Mouse (Mus musculus) lung, adult 18-20 months (tissue): Measurements from ENCODE around the gene Thrb.

Experiments
- DNase-seq, 2 experiments: peaks; one replicate each; pipeline ENCODE4 v3.0.0; 2022; ENCODE audit warnings: mixed read lengths in 2 of 2

The Thrb gene

DNA sequence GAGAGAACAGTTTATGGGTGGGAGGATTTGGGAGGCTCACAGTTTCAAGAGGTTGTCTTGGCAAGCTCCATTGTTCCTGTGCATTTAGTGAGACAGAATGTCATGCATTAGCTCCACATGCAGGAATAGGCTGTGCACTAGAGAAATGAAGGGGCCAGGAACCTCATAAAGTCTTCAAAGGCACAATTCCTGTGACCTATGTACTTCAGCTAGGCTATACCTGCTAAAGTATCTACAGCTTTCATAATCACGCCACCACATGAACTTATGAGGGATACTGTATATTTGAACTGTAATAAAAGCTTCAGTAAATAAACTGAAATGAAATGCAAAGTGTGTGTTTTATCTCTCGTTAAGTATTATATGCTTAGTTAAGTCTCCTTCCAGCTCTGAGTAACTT, 59.4 kb downstream of the Thrb start:
- no peak for DNase-seq

DNA sequence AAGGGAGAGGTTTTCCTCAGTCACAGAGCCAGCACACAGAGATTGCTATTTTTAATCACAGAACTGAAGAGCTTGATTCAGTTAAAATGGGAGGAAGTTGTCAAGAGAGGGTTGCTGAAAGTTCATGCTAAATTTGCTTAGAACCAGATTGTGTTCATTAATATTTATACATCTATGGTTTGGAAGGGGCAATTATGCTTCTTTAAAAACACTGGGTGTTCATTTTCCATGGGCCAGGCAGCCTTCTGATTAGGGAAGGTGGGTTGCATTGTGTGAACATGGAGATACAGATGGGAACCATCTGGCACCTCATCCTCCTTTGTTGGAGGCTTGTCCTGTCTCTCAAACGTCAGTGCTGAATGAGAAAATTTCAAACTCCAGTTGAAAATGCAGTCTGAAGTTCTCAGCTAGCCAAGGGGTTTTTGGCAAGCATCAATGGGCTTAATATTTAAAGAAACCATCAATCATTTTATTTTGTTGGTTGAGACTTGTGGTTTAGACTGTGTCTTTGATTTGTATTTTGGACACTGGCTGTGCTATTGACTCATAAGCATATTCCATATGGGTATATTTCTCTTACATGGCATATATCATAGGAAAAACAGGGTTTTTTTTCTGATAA, 62.9 kb downstream of the Thrb start:
- DNase-seq = no peak

- DNase-seq = no peak
These were observed 64.5 kb downstream of the Thrb start for GRCm38 (mm10) chr14:17724577-17724976.

DNA sequence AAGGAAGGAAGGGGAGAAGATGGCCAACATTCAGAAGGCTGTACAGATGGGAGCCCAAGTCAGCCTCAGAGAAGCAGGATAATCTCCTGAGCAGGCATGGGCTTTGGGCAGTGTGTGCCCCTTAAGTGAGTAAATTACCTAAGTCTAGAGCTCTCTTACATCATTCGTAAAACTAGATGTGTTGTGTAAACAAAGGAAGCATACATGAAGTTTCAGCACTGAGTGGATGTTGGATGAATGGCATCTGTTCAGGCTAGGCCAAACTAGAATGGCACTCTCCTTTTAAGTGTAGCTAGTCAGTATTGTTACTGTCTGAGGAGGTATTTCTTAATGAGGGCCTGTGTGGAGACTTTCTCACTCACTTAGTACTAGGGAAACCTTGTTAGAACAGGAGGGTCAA, 66.8 kb downstream of the Thrb start:
- no peak for DNase-seq

- no peak for DNase-seq
These were observed 67.8 kb downstream of the Thrb start for GRCm38 (mm10) chr14:17727878-17728277.

- DNase-seq = no peak
These were observed 68.8 kb downstream of the Thrb start for GRCm38 (mm10) chr14:17728889-17729288.

DNA sequence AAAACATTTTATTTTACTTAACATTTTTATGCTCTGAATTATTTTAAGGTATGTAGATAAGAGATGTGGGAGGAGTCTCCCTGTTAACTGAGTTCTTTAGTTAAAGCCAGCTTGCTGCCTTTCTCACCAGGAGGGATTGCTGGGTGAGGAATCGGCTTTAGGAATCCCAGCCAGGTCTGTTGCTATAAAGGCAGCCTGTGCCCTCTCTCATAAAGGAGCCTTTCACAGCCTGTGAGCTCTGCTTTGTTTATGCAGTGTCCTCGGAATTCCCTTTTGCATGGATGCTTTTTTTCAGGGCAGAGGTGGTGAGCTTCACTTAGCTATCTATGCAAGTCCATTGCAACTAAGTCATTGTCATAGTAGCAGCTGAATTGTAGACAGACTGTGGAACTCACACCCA, 71.0 kb downstream of the Thrb start:
- no peak for DNase-seq

GRCm38 (mm10) chr14:17733077-17733778, 73.2 kb downstream of the Thrb start:
- no peak for DNase-seq

DNA sequence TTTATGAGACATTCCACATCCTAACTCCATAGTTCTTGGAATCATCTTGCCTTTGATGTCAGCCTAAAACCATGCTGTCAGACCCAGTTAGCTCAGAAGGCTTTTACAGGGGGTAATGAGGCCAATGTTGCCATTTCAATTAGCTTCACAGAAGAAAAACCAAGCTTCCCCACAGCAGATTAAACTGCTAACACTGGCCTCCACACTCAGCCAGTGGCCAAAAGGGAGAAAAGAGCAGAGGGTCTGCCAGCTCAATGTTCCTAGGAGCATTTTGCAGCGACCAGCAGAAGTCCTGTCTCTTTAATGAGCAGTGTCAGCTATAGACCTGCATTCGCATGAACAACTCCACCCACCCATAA, 73.7 kb downstream of the Thrb start:
- no peak for DNase-seq

DNA sequence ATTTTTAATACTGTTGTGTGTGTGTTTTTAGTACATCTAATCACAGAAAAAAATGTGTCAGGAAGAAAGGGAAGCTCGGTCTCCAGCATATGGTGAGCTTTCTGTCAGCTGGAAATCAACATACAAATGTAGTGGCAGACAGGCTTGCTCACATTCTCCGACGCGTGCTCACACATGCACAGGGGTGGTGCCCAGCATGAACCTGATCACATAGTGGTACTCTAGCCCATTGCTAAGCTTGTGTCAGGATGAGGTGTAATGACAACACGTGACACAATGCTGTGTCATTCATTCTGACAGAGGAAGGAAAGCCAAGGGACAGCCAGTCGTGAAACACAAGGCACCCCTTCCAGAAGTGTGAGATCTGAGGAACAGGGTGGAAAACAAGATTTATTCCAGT, 75.4 kb downstream of the Thrb start:
- DNase-seq = no peak

DNA sequence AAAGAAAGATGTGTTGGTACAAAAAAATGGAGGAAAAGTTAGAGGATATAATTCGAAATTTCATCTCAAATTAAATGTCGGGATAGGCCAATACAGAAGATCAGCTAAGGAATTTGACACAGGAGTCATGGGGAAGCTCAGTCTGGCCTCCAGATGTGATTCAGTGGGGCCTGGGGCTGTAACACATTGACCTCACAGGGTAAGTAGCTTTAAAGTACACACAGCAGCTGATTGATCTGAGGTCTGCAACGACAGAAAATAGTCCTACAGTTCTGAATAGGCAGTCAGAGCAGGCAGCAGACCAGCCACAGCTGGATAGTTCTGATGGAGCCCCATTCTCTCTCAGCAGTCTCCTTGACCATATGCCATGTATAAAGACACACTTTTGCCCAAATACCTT, 80.8 kb downstream of the Thrb start:
- no peak for DNase-seq

- no peak for DNase-seq
These were observed 82.2 kb downstream of the Thrb start for GRCm38 (mm10) chr14:17742264-17742663.

GRCm38 (mm10) chr14:17742902-17743712, 83.0 kb downstream of the Thrb start:
- DNase-seq = no peak

DNA sequence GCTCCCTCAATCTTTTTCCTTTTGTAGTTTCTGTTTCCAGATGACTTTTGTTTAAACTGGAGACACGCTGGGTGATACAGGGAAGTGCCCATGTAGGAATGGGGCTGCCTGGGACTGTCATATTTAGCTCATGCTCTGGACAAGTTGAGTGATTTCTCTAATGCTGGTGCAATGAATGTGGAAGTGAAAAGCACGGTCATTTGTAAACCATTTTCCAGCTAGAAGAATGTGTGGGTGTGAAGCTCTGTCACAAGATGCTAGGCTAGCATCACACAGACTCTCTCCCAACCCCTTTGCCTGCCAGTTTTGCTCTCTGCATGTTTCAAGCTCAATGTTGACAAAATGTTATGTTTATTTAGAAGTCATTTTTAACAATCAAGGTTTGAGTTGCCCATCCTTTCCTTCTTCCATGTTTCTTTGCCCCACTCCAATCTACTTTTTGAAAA, 83.7 kb downstream of the Thrb start:
- no peak for DNase-seq

GRCm38 (mm10) chr14:17747922-17748321, 87.9 kb downstream of the Thrb start:
- peak in 1 of 2 experiments; percentile 31 for DNase-seq

- no peak for DNase-seq
These were observed 88.9 kb downstream of the Thrb start for GRCm38 (mm10) chr14:17748945-17749344.

DNA sequence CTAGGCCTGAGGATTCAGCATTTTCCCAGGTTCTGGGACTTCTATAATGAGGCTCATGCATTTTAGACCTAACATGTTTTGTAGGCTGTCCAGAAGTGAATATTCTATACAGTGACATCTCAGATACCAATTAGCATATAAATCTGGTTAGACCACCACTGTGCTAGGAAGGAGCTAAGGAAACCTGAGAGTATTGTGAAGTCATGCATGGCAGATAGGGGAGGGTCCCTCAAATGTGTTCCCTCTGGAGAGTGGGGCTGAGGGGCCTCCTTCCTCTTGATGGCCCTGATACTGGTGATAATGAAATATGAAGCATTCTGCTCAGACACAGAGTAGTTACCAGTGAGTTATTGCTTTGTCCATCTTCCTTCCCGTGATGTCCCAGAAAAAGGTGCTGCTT, 91.8 kb downstream of the Thrb start:
- no peak for DNase-seq

GRCm38 (mm10) chr14:17753429-17753828, 93.4 kb downstream of the Thrb start:
- DNase-seq = no peak

DNA sequence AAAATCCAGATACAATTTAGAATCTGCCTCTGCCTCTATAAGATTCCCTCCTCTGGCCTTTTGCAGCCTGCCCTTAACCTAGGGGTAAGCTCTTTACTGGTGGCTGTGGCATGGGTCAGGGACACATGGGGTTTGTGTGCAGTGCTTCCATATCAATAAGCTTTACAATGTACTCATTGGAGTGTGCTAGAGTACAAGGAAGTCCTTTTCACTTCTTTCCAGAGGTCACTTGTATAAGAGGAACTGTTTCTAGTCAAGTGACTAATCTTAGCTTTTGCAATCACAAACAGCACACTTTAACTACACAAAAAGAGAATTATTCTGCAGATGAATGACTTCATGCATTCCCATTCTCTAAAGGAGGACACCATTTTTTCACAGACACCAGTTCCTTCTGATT, 96.7 kb downstream of the Thrb start:
- DNase-seq = no peak

DNA sequence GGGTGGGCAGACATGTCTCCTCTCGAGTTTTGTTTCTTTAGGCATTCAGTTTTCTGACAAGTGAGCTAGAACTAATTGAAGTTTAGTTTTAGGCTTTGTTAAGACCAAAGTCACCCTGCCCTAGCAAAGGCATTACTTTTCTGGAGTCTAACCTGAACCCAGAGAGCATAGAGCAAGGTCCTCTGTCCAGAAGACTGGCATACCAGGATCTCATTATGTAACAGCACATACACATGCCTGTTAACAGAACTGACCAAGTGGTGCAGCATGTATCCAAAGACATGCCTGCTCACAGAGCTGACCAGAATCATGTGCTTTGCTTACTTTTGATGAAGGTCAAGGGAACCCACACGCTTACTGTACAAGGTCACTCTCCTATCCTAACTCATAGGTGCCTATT, 107.9 kb downstream of the Thrb start:
- no peak for DNase-seq

GRCm38 (mm10) chr14:17774404-17774803, 114.3 kb downstream of the Thrb start:
- no peak for DNase-seq

- no peak for DNase-seq
These were observed 121.9 kb downstream of the Thrb start for GRCm38 (mm10) chr14:17781921-17782320.

- DNase-seq = no peak
These were observed 124.2 kb downstream of the Thrb start for GRCm38 (mm10) chr14:17784207-17784806.

DNA sequence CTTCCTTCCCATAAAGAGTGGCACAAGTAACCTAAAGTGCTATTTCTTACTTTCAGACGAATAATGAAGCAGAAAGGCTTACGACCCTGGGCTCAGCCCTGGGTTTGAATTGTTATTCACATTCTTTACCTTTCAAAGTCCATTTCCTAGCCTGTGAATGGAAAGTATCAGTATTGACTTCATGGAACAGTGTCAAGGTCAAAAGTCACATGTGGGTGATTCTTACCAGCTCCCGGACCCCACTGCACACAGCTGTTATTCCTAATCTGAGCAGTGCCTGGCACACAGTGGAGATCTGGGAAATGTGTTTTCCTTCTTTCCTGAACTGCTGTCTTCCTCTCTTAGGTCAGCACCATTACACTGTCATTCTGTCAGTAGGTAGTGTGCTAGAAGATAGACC, 125.3 kb downstream of the Thrb start:
- DNase-seq = no peak
